Mouse (Mus musculus) CH12.LX (cell line): ENCODE results near the gene Cap1.

Experiments used
- MAZ ChIP-seq: IDR thresholded peaks from 2 replicates; pipeline ENCODE4 v1.6.1; 2012; ENCODE audit warnings: low read depth, mild to moderate bottlenecking, inconsistent platforms, low read length, improper control_type of control experiment, moderate library complexity
- SMC3 ChIP-seq: IDR thresholded peaks from 2 replicates; pipeline ENCODE4 v1.6.1; 2011; ENCODE audit warnings: low read depth, low read length, improper control_type of control experiment
- ZMIZ1 ChIP-seq: IDR thresholded peaks from 2 replicates; pipeline ENCODE4 v1.6.1; 2012; ENCODE audit warnings: low read depth, mild to moderate bottlenecking, inconsistent platforms, low read length, improper control_type of control experiment

DNA sequence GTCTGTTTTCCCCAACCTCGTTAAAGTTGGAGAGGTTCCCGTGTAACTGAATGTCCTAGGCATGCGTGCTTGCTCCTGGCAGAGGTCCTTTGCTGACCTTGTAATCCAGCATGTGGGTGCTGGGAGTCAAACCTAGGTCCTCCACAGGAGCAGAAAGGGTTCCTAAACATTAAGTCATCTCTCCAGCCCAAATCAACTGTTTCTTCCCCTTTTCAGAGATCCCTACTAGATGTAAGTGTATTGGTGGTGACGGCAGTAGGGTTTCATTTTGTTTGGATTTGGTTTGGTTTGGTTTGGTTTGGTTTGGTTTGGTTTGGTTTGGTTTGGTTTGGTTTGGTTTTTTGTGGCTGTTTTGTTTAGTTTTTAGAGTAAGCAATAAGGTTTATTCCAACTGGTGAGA is 11.9 kb upstream of the Cap1 start:
- no peak for TF ChIP-seq ZMIZ1
- TF ChIP-seq MAZ: no peak
- TF ChIP-seq SMC3: no peak
